Mouse (Mus musculus): ENCODE data around the gene Baz2a. TPM values are rescaled to one million over a fixed set of nuclear protein-coding genes. Genes with fewer than 3 reads are reported as not detected.
"Not testable (repeated sequence)": the region's sequence is repeated elsewhere in the genome, so short reads cannot be mapped to it uniquely, and the experiment has no call there.

Gene Baz2a
- polyA plus RNA-seq, 1 experiment from 2014 or later, result 6.6 TPM

- peaks cover 32% of the 10 kb centered on the region for H3K4me1 ChIP-seq (ENCODE audit: control insufficient read depth, insufficient read depth, low read length)
- H3K27ac ChIP-seq (ENCODE audit: low read length); ATAC-seq (replicated peaks; ENCODE audit: extremely low read depth, insufficient read depth, low FRiP score): not testable (repeated sequence)
Observed at GRCm38 (mm10) chr10:128087216-128087615, 4.2 kb upstream of the Baz2a start.

GRCm38 (mm10) chr10:128088181-128088580, 3.2 kb upstream of the Baz2a start:
- H3K36me3 ChIP-seq (ENCODE audit: control insufficient read depth, insufficient read depth), result peaks cover 55% of the 10 kb centered on the region
- no peak overlapping the region for H3K4me2 ChIP-seq (ENCODE audit: low read depth, low read length)
- no peak for ATAC-seq (replicated peaks; ENCODE audit: extremely low read depth, insufficient read depth, low FRiP score)
- H3K4me1 ChIP-seq (ENCODE audit: control insufficient read depth, insufficient read depth, low read length), result peaks cover 32% of the 10 kb centered on the region
- no peak overlapping the region for H3K9ac ChIP-seq (ENCODE audit: low read length)
- WGBS, result 85% methylated on average over 5 of the region's 5 CpGs
- H3K9me3 ChIP-seq (replicated peaks; ENCODE audit: control insufficient read depth, low read length), result no peaks in the 10 kb centered on the region
- no peak overlapping the region for H3K27ac ChIP-seq (ENCODE audit: low read length)
- H3K27me3 ChIP-seq (ENCODE audit: control insufficient read depth, insufficient read depth, low read length), result no peaks in the 10 kb centered on the region
- H3K4me3 ChIP-seq (ENCODE audit: low read length), result no peak overlapping the region

More at GRCm38 (mm10) chr10:128087216-128087615, 4.2 kb upstream of the Baz2a start:
- not testable (repeated sequence) for H3K9ac ChIP-seq (ENCODE audit: low read length); H3K4me2 ChIP-seq (ENCODE audit: low read depth, low read length); H3K4me3 ChIP-seq (ENCODE audit: low read length); H3K9me3 ChIP-seq (replicated peaks; ENCODE audit: control insufficient read depth, low read length); H3K27me3 ChIP-seq (ENCODE audit: control insufficient read depth, insufficient read depth, low read length)
- peaks cover 55% of the 10 kb centered on the region for H3K36me3 ChIP-seq (ENCODE audit: control insufficient read depth, insufficient read depth)
- WGBS, result 46% methylated on average over 2 of the region's 2 CpGs

GRCm38 (mm10) chr10:128089842-128090241, 1.5 kb upstream of the Baz2a start:
- H3K4me2 ChIP-seq (ENCODE audit: low read depth, low read length), result no peak overlapping the region
- ATAC-seq (replicated peaks; ENCODE audit: extremely low read depth, insufficient read depth, low FRiP score), result no peak
- 30% methylated on average over 5 of the region's 5 CpGs for WGBS
- no peak overlapping the region for H3K9ac ChIP-seq (ENCODE audit: low read length)
- H3K4me1 ChIP-seq (ENCODE audit: control insufficient read depth, insufficient read depth, low read length), result peaks cover 45% of the 10 kb centered on the region
- no peak overlapping the region for H3K27ac ChIP-seq (ENCODE audit: low read length)
- no peaks in the 10 kb centered on the region for H3K27me3 ChIP-seq (ENCODE audit: control insufficient read depth, insufficient read depth, low read length)
- H3K9me3 ChIP-seq (replicated peaks; ENCODE audit: control insufficient read depth, low read length), result no peaks in the 10 kb centered on the region
- no peak overlapping the region for H3K4me3 ChIP-seq (ENCODE audit: low read length)
- peaks cover 53% of the 10 kb centered on the region for H3K36me3 ChIP-seq (ENCODE audit: control insufficient read depth, insufficient read depth)

- peak overlapping the region; percentile 79 for H3K4me3 ChIP-seq (ENCODE audit: low read length)
- H3K9ac ChIP-seq (ENCODE audit: low read length), result peak overlapping the region; percentile 87
- H3K27me3 ChIP-seq (ENCODE audit: control insufficient read depth, insufficient read depth, low read length), result no peaks in the 10 kb centered on the region
- peak; percentile 64 for ATAC-seq (replicated peaks; ENCODE audit: extremely low read depth, insufficient read depth, low FRiP score)
- H3K36me3 ChIP-seq (ENCODE audit: control insufficient read depth, insufficient read depth), result peaks cover 42% of the 10 kb centered on the region
- 5% methylated on average over 14 of the region's 14 CpGs for WGBS
- H3K9me3 ChIP-seq (replicated peaks; ENCODE audit: control insufficient read depth, low read length), result no peaks in the 10 kb centered on the region
- peak overlapping the region; percentile 86 for H3K4me2 ChIP-seq (ENCODE audit: low read depth, low read length)
- H3K4me1 ChIP-seq (ENCODE audit: control insufficient read depth, insufficient read depth, low read length), result peaks cover 45% of the 10 kb centered on the region
- H3K27ac ChIP-seq (ENCODE audit: low read length), result peak overlapping the region; percentile 97
Observed at GRCm38 (mm10) chr10:128090651-128091563, 470 bp upstream of the Baz2a start.

GRCm38 (mm10) chr10:128092506-128093495, 1.4 kb downstream of the Baz2a start:
- Histone ChIP-seq H3K4me2 (ENCODE audit: low read depth, low read length) (peak overlapping the region; percentile 86), H3K9ac (ENCODE audit: low read length) (peak overlapping the region; percentile 87), H3K9me3 (replicated peaks; ENCODE audit: control insufficient read depth, low read length) (no peaks in the 10 kb centered on the region), H3K36me3 (ENCODE audit: control insufficient read depth, insufficient read depth) (peaks cover 26% of the 10 kb centered on the region), H3K4me3 (ENCODE audit: low read length) (peak overlapping the region; percentile 79), H3K4me1 (ENCODE audit: control insufficient read depth, insufficient read depth, low read length) (peaks cover 41% of the 10 kb centered on the region), H3K27me3 (ENCODE audit: control insufficient read depth, insufficient read depth, low read length) (no peaks in the 10 kb centered on the region), H3K27ac (ENCODE audit: low read length) (peak overlapping the region; percentile 97)
- ATAC-seq (replicated peaks; ENCODE audit: extremely low read depth, insufficient read depth, low FRiP score), result peak; percentile 61
- WGBS, result under 1% methylated on average over 84 of the region's 88 CpGs

GRCm38 (mm10) chr10:128093496-128094294, 2.3 kb downstream of the Baz2a start:
- H3K9ac ChIP-seq (ENCODE audit: low read length), result peak overlapping the region; percentile 87
- no peaks in the 10 kb centered on the region for H3K9me3 ChIP-seq (replicated peaks; ENCODE audit: control insufficient read depth, low read length)
- H3K27ac ChIP-seq (ENCODE audit: low read length), result peak overlapping the region; percentile 97
- H3K4me2 ChIP-seq (ENCODE audit: low read depth, low read length), result peak overlapping the region; percentile 86
- no peak for ATAC-seq (replicated peaks; ENCODE audit: extremely low read depth, insufficient read depth, low FRiP score)
- no peaks in the 10 kb centered on the region for H3K27me3 ChIP-seq (ENCODE audit: control insufficient read depth, insufficient read depth, low read length)
- peak overlapping the region; percentile 79 for H3K4me3 ChIP-seq (ENCODE audit: low read length)
- WGBS, result 25% methylated on average over 13 of the region's 13 CpGs
- peaks cover 17% of the 10 kb centered on the region for H3K36me3 ChIP-seq (ENCODE audit: control insufficient read depth, insufficient read depth)
- H3K4me1 ChIP-seq (ENCODE audit: control insufficient read depth, insufficient read depth, low read length), result peaks cover 47% of the 10 kb centered on the region

- no peaks in the 10 kb centered on the region for H3K9me3 ChIP-seq (replicated peaks; ENCODE audit: control insufficient read depth, low read length)
- H3K9ac ChIP-seq (ENCODE audit: low read length), result peak overlapping the region; percentile 87
- peak overlapping the region; percentile 86 for H3K4me2 ChIP-seq (ENCODE audit: low read depth, low read length)
- peak; percentile 56 for ATAC-seq (replicated peaks; ENCODE audit: extremely low read depth, insufficient read depth, low FRiP score)
- peaks cover 42% of the 10 kb centered on the region for H3K4me1 ChIP-seq (ENCODE audit: control insufficient read depth, insufficient read depth, low read length)
- WGBS, result 9% methylated on average over 19 of the region's 19 CpGs
- H3K27me3 ChIP-seq (ENCODE audit: control insufficient read depth, insufficient read depth, low read length), result no peaks in the 10 kb centered on the region
- H3K36me3 ChIP-seq (ENCODE audit: control insufficient read depth, insufficient read depth), result peaks cover 10% of the 10 kb centered on the region
- peak overlapping the region; percentile 47 for H3K4me3 ChIP-seq (ENCODE audit: low read length)
- peak overlapping the region; percentile 97 for H3K27ac ChIP-seq (ENCODE audit: low read length)
Observed at GRCm38 (mm10) chr10:128094340-128094968, 3.1 kb downstream of the Baz2a start.

All from heart, embryonic 16.5 days (tissue).